Mouse (Mus musculus) embryonic fibroblast, embryonic 13.5 days (primary cell): ENCODE data around the gene Agps. TPM values are rescaled to one million over a fixed set of nuclear protein-coding genes. Genes with fewer than 3 reads are reported as not detected.

Source experiments
- H3K27ac ChIP-seq: 2 replicates; pipeline ENCODE4 v1.5.1; 2012; ENCODE audit warnings: low read length, control low read depth, inconsistent platforms; ENCODE audit not compliant: insufficient read depth
- H3K4me1 ChIP-seq: 2 replicates; pipeline ENCODE4 v1.6.1; 2011; ENCODE audit warnings: low read length; ENCODE audit not compliant: control insufficient read depth, insufficient read depth
- H3K4me3 ChIP-seq: 2 replicates; pipeline ENCODE4 v1.5.1; 2011; ENCODE audit warnings: mild to moderate bottlenecking, control low read depth, low read length; ENCODE audit not compliant: insufficient read depth
- CTCF ChIP-seq: IDR thresholded peaks from 2 replicates; pipeline ENCODE4 v1.5.1; 2011; ENCODE audit warnings: mild to moderate bottlenecking, control low read depth, low read length, moderate library complexity, borderline replicate concordance; ENCODE audit not compliant: insufficient read depth
- POLR2A ChIP-seq: IDR thresholded peaks from 2 replicates; pipeline ENCODE4 v1.6.1; 2011; ENCODE audit warnings: low read depth, mild to moderate bottlenecking, control low read depth, low read length, moderate library complexity
- polyA plus RNA-seq: library from polyadenylated mRNA; stranded (reverse); fragments of >200 nt; gene quantifications from 2 replicates; pipeline ENCODE4 v1.2.4, GENCODE M21; 2011; ENCODE audit warnings: low read depth; ENCODE audit not compliant: missing spikeins, insufficient read length

Agps gene
- polyA plus RNA-seq, 1 experiment = 71.1 TPM

DNA sequence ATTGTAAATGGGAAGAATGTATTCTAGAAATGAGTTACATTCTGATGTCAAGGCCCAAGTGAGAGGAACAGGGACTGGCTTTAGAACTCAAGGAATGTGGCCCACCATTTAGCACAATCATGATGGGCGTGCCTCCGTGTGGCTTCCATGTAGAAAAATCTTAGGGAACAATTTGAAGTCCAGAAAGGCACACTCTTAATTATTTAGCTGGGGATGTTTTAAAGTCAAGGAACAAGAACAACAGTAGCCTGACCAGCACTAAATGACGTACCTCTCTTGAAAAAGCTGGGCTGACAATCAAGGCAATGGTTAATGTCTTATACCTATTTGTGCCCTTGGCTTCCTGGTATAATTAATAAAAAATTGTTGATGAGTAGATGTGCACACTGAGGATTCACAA is 25.1 kb upstream of the Agps start:
- TF ChIP-seq POLR2A (no peak), CTCF (no peak)
- Histone ChIP-seq H3K4me1 (no peaks in the 10 kb centered on the region), H3K4me3 (no peak overlapping the region), H3K27ac (no peak overlapping the region)

DNA sequence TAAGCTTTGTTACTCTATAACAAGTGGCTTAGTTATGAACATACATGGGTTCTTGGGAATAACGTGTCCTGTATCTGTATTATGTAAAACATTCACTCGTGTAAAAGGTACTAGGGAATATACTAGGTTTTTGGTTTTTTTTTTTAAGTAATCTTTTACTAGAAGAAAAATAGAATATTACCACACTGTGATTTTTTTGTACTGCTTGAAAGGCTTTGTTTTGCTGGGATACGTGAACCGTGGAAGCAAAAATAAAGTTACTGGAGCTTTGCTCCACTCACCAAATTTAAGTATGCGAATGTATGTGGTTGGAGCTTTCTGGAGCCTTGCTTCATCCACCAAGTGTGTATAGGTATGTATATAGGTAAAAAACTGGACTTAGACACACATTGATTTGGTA is 24.5 kb upstream of the Agps start:
- TF ChIP-seq POLR2A (no peak), CTCF (no peak)
- no peaks in the 10 kb centered on the region for H3K4me1 ChIP-seq
- no peak overlapping the region for H3K4me3 ChIP-seq
- no peak overlapping the region for H3K27ac ChIP-seq

DNA sequence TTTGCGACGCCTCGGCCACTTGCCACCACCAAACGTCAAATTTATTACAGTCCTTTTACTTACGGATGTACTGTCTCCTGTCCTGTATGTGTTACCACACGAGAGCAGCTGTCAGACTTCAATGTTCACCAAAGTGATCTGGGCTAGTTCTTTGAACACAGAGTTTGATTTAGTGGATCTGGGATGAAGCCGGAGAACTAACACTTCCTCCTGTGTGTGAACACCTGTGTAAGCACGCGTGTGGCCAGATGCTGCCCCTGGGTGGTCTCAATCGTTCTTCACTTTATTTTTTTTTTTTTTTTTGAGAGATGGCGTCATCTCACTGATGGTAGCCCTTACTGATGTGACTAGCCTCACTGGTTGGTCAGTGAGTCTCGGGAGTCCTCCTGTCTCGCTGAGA is 17.1 kb upstream of the Agps start:
- TF ChIP-seq CTCF (no peak), POLR2A (no peak)
- Histone ChIP-seq H3K4me3 (no peak overlapping the region), H3K27ac (no peak overlapping the region), H3K4me1 (no peaks in the 10 kb centered on the region)

DNA sequence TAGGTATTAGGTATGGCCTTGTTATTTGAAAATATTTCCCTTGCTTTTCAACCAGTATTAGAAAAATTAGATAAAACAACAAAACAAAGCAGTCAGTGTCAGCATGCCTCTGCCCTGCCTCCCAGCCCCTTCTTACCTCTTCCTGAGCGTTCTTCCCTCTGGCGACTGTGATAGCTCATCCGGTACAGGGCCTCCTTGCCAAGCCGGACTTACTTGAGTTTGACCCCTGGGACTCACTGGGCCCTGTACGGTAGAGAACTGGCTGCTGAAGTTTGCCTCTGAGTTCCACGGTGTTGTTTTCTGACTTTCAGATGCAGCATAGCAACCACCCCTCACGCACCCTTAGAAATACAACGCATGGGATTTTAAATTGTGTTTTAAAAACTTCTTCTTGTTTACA is 16.5 kb upstream of the Agps start:
- Histone ChIP-seq H3K4me1 (no peaks in the 10 kb centered on the region), H3K4me3 (no peak overlapping the region), H3K27ac (no peak overlapping the region)
- TF ChIP-seq POLR2A = no peak
- no peak for TF ChIP-seq CTCF

DNA sequence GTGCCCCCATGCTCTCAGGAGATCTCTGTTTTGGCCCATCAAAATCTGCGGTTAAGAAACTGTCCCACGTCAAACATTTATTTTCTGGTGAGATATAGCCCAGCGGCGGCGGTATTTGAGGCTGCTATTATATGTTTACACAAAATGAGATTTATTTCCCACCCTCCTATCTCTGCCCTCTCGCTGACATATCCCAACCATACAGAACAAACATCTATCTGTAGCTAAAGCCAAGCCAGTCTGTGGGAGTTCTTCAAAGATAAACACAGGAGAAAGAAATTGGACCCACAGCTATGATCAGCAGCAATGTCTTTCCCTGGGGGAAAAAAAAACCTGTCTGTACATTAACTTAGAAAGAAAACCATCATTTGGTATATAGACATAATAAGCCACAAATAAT is 15.3 kb upstream of the Agps start:
- Histone ChIP-seq H3K4me3 (no peak overlapping the region), H3K4me1 (no peaks in the 10 kb centered on the region), H3K27ac (no peak overlapping the region)
- no peak for TF ChIP-seq CTCF

DNA sequence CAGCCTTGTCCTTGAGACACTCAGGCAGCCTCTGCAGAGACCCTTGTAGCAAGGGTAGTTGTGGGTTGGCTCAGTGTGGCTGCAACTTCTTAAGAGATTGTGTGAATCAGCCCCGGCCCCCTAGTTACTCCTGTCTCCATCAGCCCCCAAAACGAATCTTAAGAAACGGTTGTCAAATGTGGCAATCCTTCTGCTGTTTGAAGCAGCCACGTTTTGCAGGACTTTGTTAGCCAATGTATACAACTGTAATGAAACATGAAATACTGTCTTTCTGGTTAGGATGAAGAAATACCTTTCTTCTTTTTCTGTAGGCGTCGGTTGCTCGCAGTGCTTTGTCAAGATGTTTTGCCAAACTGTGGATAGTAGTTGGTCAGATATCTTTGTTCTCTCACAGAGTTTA is 13.3 kb upstream of the Agps start:
- H3K27ac ChIP-seq = no peak overlapping the region
- H3K4me1 ChIP-seq = no peaks in the 10 kb centered on the region
- no peak overlapping the region for H3K4me3 ChIP-seq
- TF ChIP-seq CTCF (no peak), POLR2A (no peak)

DNA sequence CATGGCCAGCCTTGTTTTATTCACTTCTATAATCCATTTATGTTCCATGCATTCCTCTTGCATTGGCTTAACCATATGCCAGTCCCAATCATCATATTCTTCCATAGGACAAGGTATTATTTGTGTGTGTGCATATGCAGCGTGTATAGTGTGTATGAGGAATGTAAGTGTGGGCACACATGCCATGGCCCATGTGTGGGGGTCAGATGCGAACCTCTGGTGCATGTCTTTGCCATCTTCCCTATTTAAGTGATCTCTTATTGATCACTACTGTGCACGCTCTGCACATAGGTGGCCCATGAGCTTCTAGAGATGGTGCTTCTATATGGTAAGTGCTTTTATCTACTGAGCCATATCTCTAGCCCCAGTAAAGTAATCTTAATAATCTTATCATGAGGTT is 12.2 kb upstream of the Agps start:
- TF ChIP-seq CTCF (no peak), POLR2A (no peak)
- Histone ChIP-seq H3K4me3 (no peak overlapping the region), H3K4me1 (no peaks in the 10 kb centered on the region), H3K27ac (no peak overlapping the region)

DNA sequence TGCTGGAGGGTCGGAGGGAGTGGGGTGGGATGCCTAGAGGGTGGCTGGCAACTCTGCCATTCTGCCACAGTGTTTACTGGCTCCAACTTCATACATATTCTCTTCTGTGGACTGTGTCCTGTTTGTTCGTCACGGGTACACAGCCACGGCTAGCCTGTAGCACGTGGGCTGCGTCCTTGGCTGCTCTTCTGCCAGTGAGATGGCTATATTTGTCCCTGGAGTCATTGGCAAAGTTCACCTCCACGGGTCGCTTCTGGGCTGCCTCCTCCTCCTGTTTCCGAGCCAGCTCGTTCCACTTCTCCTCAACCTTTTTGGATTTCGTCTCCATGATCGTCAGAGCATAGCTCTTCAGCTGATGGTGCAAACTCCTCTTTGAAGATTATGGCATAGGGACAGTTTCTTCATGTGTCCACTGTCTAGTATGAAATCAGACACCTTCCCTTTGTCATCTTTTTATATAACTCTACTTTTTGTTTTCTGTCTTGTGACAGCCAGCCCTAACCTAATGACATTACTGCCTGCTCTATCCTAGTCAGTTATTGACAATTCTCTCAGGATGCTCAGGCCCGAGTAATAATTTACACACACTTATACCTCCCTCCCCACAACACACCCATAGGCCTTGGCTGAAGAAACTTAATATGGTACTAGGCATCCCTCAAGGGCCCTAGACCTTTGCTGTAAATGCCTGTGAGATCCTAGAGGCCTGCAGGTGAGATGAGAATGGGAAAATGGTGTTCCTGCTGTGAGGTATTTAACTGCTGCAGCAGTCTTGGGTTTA is 9.8 kb upstream of the Agps start:
- no peaks in the 10 kb centered on the region for H3K4me1 ChIP-seq

DNA sequence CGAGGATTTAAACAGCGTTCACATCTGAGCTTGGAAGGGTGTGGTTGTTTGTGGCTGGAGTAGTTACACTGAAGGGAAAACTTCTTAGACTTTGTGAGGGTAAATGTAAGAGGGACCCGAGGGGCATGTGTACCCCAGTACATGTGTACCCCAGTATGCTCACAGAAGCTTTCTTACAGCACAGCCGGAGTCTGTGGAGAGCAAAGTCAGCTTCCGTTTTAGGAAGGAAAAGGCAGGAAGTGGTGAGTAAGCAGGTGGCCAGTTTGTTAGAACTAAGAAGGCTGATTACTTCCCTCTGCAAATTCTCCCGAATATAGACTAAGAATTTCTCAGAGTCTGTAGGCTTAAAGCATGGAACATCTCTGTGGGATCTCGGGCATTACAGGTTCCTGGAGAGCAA is 8.2 kb upstream of the Agps start:
- H3K4me1 ChIP-seq = no peaks in the 10 kb centered on the region
- no peak overlapping the region for H3K27ac ChIP-seq
- TF ChIP-seq POLR2A (no peak), CTCF (no peak)
- no peak overlapping the region for H3K4me3 ChIP-seq

More for the DNA sequence above, 9.8 kb upstream of the Agps start:
- Histone ChIP-seq H3K4me3 (no peak overlapping the region), H3K27ac (no peak overlapping the region)
- TF ChIP-seq POLR2A (no peak), CTCF (no peak)

DNA sequence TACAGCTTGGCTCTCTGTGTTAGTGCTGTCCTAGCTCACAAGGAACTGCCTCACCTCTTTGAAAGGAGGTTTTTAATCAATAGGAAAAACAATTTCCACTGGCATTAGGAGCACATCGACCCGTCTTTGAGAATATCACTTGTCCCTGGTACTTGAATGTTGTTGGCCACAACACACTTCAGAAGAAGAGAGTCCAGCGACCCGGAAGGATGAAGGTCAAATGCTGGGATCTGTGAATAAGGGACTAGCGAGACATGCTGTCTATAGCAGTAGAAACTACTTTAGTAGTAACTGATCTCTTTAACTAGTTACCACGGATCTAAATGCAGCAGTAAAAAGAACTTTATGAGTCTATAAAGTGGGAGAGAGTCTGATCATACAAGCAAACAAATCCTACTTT is 7.8 kb upstream of the Agps start:
- Histone ChIP-seq H3K4me3 (no peak overlapping the region), H3K4me1 (no peaks in the 10 kb centered on the region), H3K27ac (no peak overlapping the region)
- TF ChIP-seq POLR2A (no peak), CTCF (no peak)

DNA sequence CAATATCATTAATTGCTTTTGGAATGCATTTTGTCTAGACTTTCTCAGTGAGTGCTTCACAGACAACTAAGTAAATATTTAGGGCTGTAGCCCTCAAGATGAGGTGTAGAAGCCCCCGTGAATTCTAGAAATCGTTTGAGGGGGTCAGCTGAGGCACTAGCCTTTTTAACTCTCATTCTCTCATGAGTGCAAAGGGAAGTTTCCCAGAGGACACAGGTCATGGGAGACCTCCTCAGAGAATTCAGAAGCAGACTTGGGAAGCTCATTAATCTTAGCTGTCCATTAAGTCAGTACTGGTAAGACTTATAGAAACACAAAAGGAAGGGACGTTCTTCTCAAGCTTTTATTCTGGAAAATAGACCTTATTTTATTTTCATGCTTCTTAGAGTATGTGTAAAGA is 7.1 kb upstream of the Agps start:
- no peaks in the 10 kb centered on the region for H3K4me1 ChIP-seq
- no peak overlapping the region for H3K4me3 ChIP-seq
- TF ChIP-seq POLR2A (no peak), CTCF (no peak)
- no peak overlapping the region for H3K27ac ChIP-seq
